Mouse (Mus musculus) neural tube, embryonic 10.5 days (tissue): ENCODE measurements around the gene Adss.
"Not testable (repeated sequence)": the region's sequence is repeated elsewhere in the genome, so short reads cannot be mapped to it uniquely, and the experiment has no call there.

Source experiments
- DNase-seq: peaks from one replicate; pipeline ENCODE4 v3.0.0-alpha.2; 2017; ENCODE audit warnings: low spot score; ENCODE audit errors: extremely low spot score

Gene Adss

GRCm38 (mm10) chr1:177796193-177796939, at the start of gene Adss:
Adss (minus strand) TSS chr1:177796511.
- peak; percentile 97 for DNase-seq

- DNase-seq: not testable (repeated sequence)
Observed at GRCm38 (mm10) chr1:177845812-177846211, 49.5 kb upstream of the Adss start.

- DNase-seq: not testable (repeated sequence)
Observed at GRCm38 (mm10) chr1:177827776-177828175, 31.5 kb upstream of the Adss start.

- DNase-seq: not testable (repeated sequence)
Observed at GRCm38 (mm10) chr1:177806772-177807171, 10.5 kb upstream of the Adss start.

- DNase-seq: no peak
Observed at GRCm38 (mm10) chr1:177803511-177803910, 7.2 kb upstream of the Adss start.

- no peak for DNase-seq
Observed at GRCm38 (mm10) chr1:177797151-177797755, 942 bp upstream of the Adss start.

- DNase-seq: no peak
Observed at GRCm38 (mm10) chr1:177795421-177796192, 704 bp downstream of the Adss start.

GRCm38 (mm10) chr1:177794866-177795265, 1.4 kb downstream of the Adss start:
- peak; percentile 46 for DNase-seq

- DNase-seq: no peak
Observed at GRCm38 (mm10) chr1:177792835-177793234, 3.5 kb downstream of the Adss start.

- DNase-seq: no peak
Observed at GRCm38 (mm10) chr1:177777397-177777796, 18.9 kb downstream of the Adss start.

GRCm38 (mm10) chr1:177768931-177769330, 27.4 kb downstream of the Adss start:
- DNase-seq: no peak

GRCm38 (mm10) chr1:177757249-177757648, 39.1 kb downstream of the Adss start:
- DNase-seq: no peak

GRCm38 (mm10) chr1:177753496-177753895, 42.8 kb downstream of the Adss start:
- no peak for DNase-seq

GRCm38 (mm10) chr1:177747869-177748540, 48.3 kb downstream of the Adss start:
- DNase-seq: no peak

- DNase-seq: no peak
Observed at GRCm38 (mm10) chr1:177744521-177745325, 51.6 kb downstream of the Adss start.

GRCm38 (mm10) chr1:177742119-177742518, 54.2 kb downstream of the Adss start:
- no peak for DNase-seq

GRCm38 (mm10) chr1:177740707-177741106, 55.6 kb downstream of the Adss start:
- DNase-seq: no peak

- no peak for DNase-seq
Observed at GRCm38 (mm10) chr1:177737505-177738105, 58.7 kb downstream of the Adss start.

- no peak for DNase-seq
Observed at GRCm38 (mm10) chr1:177731973-177732372, 64.3 kb downstream of the Adss start.
